Mouse (Mus musculus) liver, embryonic 15.5 days (tissue): ENCODE data around the gene Fbln1. TPM values are rescaled to one million over a fixed set of nuclear protein-coding genes. Genes with fewer than 3 reads are reported as not detected.

Experiments used
- ATAC-seq: fragments of 200-750 bp; cut with Nextera tagmentation; 2 replicates; pipeline ENCODE4 v1.8.0; 2017; ENCODE audit warnings: moderate number of reproducible peaks, mild to moderate bottlenecking, moderate library complexity; ENCODE audit not compliant: insufficient read depth
- H3K27ac ChIP-seq: fragments of 300-500 bp; sonication (generic); replicated peaks from 2 replicates; pipeline ENCODE4 v1.5.1; 2015; ENCODE audit warnings: mild to moderate bottlenecking, inconsistent platforms
- H3K27me3 ChIP-seq: fragments of 300-500 bp; sonication (generic); 2 replicates; pipeline ENCODE4 v1.6.1; 2015; ENCODE audit warnings: mild to moderate bottlenecking, inconsistent platforms
- H3K36me3 ChIP-seq: fragments of 300-500 bp; sonication (generic); replicated peaks from 2 replicates; pipeline ENCODE4 v1.6.1; 2015; ENCODE audit warnings: moderate library complexity, mild to moderate bottlenecking, inconsistent platforms
- H3K4me1 ChIP-seq: fragments of 300-500 bp; sonication (generic); replicated peaks from 2 replicates; pipeline ENCODE4 v1.6.1; 2015; ENCODE audit warnings: inconsistent platforms
- H3K4me2 ChIP-seq: fragments of 300-500 bp; sonication (generic); 2 replicates; pipeline ENCODE4 v1.6.1; 2015; ENCODE audit warnings: moderate library complexity, mild to moderate bottlenecking, inconsistent platforms
- H3K4me3 ChIP-seq: fragments of 300-500 bp; sonication (generic); replicated peaks from 2 replicates; pipeline ENCODE4 v1.5.1; 2015; ENCODE audit warnings: mild to moderate bottlenecking, inconsistent platforms
- H3K9ac ChIP-seq: fragments of 300-500 bp; sonication (generic); 2 replicates; pipeline ENCODE4 v1.6.1; 2015; ENCODE audit warnings: moderate library complexity, mild to moderate bottlenecking, inconsistent platforms
- H3K9me3 ChIP-seq: fragments of 300-500 bp; sonication (generic); replicated peaks from 2 replicates; pipeline ENCODE4 v1.6.1; 2016; ENCODE audit warnings: inconsistent platforms
- WGBS: fragments of 180-500 bp; shearing (Covaris S2); methylation state at CpG from one replicate; pipeline ENCODE4 v1.1.7; 2015; ENCODE audit warnings: mixed read lengths; ENCODE audit not compliant: insufficient replicate concordance; 5-methylcytosine and 5-hydroxymethylcytosine counted together
- polyA plus RNA-seq: library from polyadenylated mRNA; unstranded; fragments of >200 nt; fragmentation: Nextera tagmentation; extraction: Ambion mirVana; gene quantifications from 2 replicates; pipeline ENCODE4 v1.2.1, GENCODE M21; 2015

Fbln1 gene
- polyA plus RNA-seq, 1 experiment from 2014 or later, result 6.9 TPM

- Histone ChIP-seq H3K4me3 (no peak overlapping the region), H3K4me1 (no peaks in the 10 kb centered on the region), H3K27me3 (no peaks in the 10 kb centered on the region), H3K9ac (no peak overlapping the region), H3K9me3 (no peaks in the 10 kb centered on the region), H3K4me2 (no peak overlapping the region), H3K36me3 (no peaks in the 10 kb centered on the region), H3K27ac (no peak overlapping the region)
- ATAC-seq, result no peak
- WGBS, result 64% methylated on average over 7 of the region's 7 CpGs
These were observed 36.1 kb downstream of the Fbln1 start for GRCm38 (mm10) chr15:85241856-85242255.

DNA sequence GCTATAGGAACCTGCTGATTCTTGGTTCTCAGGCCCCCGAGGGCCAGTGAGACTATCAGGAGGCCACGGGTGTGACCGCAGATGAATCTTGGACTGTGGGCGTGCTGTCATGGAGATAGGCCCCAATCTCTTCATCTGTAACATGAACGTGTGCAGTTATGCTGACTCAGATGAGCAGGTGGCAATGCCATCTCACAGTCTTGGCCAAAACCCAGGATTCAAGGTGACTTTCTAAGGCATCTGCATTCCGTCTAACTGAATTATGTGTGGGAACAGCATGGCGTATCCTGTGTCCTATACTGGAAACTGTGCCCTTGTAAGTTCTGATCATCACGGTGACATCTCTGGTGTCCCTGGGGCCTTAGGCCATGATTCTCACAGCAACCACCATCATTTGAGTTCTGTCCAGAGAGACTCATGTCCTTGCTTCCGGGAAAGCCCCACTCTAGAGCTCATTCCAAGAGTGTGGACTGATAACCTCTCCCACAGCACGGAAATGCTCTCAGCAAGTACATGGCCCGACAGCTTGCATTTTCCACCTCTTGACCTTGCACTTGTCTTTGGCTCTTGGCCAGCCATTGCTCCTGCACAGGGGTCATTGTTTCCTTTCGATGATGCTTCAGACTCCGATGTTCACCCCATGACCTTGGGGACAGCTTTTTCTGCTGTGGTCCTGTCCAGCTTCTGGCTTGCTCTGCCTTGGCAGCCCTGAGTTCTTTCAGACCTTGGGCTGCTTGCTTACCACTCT, 38.8 kb downstream of the Fbln1 start:
- Histone ChIP-seq H3K4me2 (no peak overlapping the region), H3K9me3 (no peaks in the 10 kb centered on the region), H3K27me3 (no peaks in the 10 kb centered on the region), H3K9ac (no peak overlapping the region), H3K27ac (no peak overlapping the region), H3K36me3 (no peaks in the 10 kb centered on the region), H3K4me3 (no peak overlapping the region), H3K4me1 (no peaks in the 10 kb centered on the region)
- no peak for ATAC-seq
- WGBS, result 62% methylated on average over 13 of the region's 13 CpGs

DNA sequence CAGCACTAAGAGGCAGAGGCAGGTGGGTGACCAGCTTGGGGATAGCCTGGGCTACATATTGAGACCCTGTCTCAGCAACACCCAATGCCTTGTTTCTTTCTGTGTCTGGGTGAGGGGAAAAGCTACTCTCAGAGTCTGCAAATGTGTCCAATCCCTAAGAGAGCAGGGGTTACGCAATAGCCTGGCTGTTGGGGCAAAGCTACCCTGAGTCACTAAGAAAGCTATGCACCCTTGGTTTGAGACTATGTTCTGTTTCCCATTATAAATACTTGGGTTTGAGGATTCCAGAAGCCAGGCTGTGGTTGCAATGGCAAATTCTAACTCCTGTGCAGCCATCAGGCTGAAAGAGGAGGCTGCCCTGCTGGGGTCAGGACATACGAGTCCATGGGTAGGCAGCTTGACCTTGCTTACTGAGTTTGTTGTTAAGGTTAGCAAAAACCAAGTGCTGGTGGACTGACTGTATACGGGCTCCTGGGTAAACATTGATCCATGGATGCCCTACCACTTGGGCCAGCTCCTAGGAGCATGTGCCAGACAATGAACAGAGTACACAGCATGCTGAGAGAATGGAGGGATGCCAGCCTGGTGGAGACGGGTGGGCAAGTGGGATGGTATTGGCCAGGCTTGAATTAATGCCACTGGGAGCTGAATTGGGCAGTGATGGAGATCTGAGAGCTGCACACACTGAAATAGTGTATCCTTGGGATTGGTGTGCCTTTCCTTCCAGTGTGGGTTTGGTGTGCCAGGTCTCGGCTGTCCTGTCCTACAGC, 39.7 kb downstream of the Fbln1 start:
- H3K4me3 ChIP-seq, result no peak overlapping the region
- H3K4me1 ChIP-seq, result no peaks in the 10 kb centered on the region
- no peak overlapping the region for H3K9ac ChIP-seq
- ATAC-seq, result no peak
- H3K36me3 ChIP-seq, result no peaks in the 10 kb centered on the region
- 62% methylated on average over 5 of the region's 5 CpGs for WGBS
- no peak overlapping the region for H3K27ac ChIP-seq
- H3K4me2 ChIP-seq, result no peak overlapping the region
- H3K27me3 ChIP-seq, result no peaks in the 10 kb centered on the region
- no peaks in the 10 kb centered on the region for H3K9me3 ChIP-seq

DNA sequence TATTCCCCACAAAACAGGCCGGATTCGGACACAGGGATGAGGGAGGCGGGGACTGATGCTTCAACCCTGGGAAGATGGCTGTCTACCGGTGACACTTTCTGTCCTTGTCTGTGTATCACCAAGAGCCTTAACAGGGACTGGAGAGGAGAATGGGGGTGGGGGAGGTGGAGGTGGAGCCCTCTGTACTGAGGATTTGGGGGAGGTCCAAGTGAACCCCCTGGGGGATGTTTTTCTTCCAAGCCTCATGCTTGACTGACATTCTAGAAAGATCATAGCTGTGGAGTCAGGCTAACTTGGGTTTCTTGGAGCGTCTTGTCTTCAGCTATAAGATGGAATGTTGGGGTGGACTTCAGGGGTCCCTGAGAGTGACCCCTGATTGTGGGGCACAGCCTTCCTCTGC, 40.3 kb downstream of the Fbln1 start:
- Histone ChIP-seq H3K36me3 (no peaks in the 10 kb centered on the region), H3K4me1 (no peaks in the 10 kb centered on the region), H3K9ac (no peak overlapping the region), H3K27ac (no peak overlapping the region), H3K4me3 (no peak overlapping the region), H3K4me2 (no peak overlapping the region), H3K9me3 (no peaks in the 10 kb centered on the region), H3K27me3 (no peaks in the 10 kb centered on the region)
- WGBS, result 78% methylated on average over 5 of the region's 5 CpGs
- ATAC-seq, result no peak

DNA sequence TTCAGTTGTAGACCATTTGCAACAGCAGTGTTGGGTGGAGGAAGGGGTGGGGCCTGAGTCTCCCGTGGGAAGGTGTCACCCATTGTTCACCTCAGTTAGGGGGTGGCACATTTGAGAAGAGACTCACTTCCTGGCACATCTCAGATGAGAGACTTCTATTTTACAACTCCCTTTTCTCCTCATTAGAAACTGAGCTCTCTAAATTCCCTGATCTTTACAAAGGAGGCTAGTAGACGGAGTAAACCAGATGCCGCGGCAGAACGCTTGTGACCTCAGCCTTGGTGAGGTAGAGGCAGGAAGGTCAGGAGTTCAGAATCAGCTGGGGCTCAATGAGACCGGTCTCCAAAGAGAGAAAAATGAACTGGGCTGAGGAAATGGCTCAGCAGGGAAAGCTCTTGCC, 41.2 kb downstream of the Fbln1 start:
- no peaks in the 10 kb centered on the region for H3K4me1 ChIP-seq
- H3K27ac ChIP-seq, result no peak overlapping the region
- ATAC-seq, result no peak
- H3K4me2 ChIP-seq, result no peak overlapping the region
- no peak overlapping the region for H3K4me3 ChIP-seq
- H3K9ac ChIP-seq, result no peak overlapping the region
- no peaks in the 10 kb centered on the region for H3K9me3 ChIP-seq
- H3K36me3 ChIP-seq, result no peaks in the 10 kb centered on the region
- no peaks in the 10 kb centered on the region for H3K27me3 ChIP-seq
- WGBS, result 57% methylated on average over 6 of the region's 6 CpGs

- Histone ChIP-seq H3K4me1 (no peaks in the 10 kb centered on the region), H3K4me3 (no peak overlapping the region), H3K4me2 (no peak overlapping the region), H3K9ac (no peak overlapping the region), H3K27ac (no peak overlapping the region), H3K9me3 (no peaks in the 10 kb centered on the region), H3K27me3 (no peaks in the 10 kb centered on the region), H3K36me3 (no peaks in the 10 kb centered on the region)
- no peak for ATAC-seq
- 68% methylated on average over 5 of the region's 5 CpGs for WGBS
These were observed 42.6 kb downstream of the Fbln1 start for GRCm38 (mm10) chr15:85248311-85248710.

- H3K4me3 ChIP-seq, result no peak overlapping the region
- WGBS, result 53% methylated on average over 5 of the region's 5 CpGs
- ATAC-seq, result no peak
- H3K27ac ChIP-seq, result no peak overlapping the region
- no peaks in the 10 kb centered on the region for H3K9me3 ChIP-seq
- no peaks in the 10 kb centered on the region for H3K36me3 ChIP-seq
- H3K9ac ChIP-seq, result no peak overlapping the region
- H3K4me2 ChIP-seq, result no peak overlapping the region
- H3K27me3 ChIP-seq, result no peaks in the 10 kb centered on the region
- H3K4me1 ChIP-seq, result no peaks in the 10 kb centered on the region
These were observed 43.5 kb downstream of the Fbln1 start for GRCm38 (mm10) chr15:85249252-85249651.

GRCm38 (mm10) chr15:85250436-85250835, 44.7 kb downstream of the Fbln1 start:
- no peaks in the 10 kb centered on the region for H3K9me3 ChIP-seq
- H3K27ac ChIP-seq, result no peak overlapping the region
- no peak overlapping the region for H3K4me2 ChIP-seq
- H3K36me3 ChIP-seq, result no peaks in the 10 kb centered on the region
- no peaks in the 10 kb centered on the region for H3K27me3 ChIP-seq
- H3K4me3 ChIP-seq, result no peak overlapping the region
- ATAC-seq, result no peak
- H3K9ac ChIP-seq, result no peak overlapping the region
- no peaks in the 10 kb centered on the region for H3K4me1 ChIP-seq
- 35% methylated on average over 2 of the region's 2 CpGs for WGBS

- H3K27ac ChIP-seq, result no peak overlapping the region
- no peaks in the 10 kb centered on the region for H3K27me3 ChIP-seq
- whole genome bisulfite sequencing, result 73% methylated on average over 6 of the region's 6 CpGs
- no peaks in the 10 kb centered on the region for H3K36me3 ChIP-seq
- H3K4me3 ChIP-seq, result no peak overlapping the region
- ATAC-seq, result no peak
- no peak overlapping the region for H3K9ac ChIP-seq
- no peaks in the 10 kb centered on the region for H3K9me3 ChIP-seq
- no peak overlapping the region for H3K4me2 ChIP-seq
- no peaks in the 10 kb centered on the region for H3K4me1 ChIP-seq
These were observed 46.7 kb downstream of the Fbln1 start for GRCm38 (mm10) chr15:85252476-85252875.

DNA sequence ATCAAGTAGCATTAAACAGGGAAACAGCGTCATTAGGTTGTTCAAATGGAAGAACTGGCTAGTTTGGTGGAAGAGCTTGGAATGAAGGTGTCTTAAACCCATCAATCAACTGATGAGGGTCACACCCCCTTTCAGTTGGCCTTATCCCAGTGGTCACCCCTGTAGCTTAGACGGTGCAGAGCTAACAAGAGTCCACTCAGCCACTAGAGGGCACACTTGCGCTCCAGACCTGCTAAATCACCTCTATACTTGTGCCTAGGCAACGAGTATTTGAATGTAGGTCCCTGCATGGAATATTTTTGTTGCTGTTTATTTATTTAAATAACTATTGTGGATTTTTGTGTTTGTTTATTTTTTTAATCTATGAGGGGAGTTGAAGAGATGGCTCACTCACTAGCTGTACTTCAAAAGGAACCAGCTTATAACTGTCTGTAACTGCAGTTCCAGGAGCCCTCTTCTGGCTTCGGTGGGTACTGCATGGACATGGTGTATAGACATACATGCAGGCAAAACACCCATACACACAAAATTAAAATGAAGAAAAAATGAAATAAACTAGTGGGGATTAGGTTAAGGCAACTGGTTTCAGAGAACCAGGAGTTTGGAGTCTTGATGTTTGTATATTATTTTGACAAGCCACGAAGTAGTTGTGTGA, 52.2 kb downstream of the Fbln1 start:
- no peak overlapping the region for H3K9ac ChIP-seq
- H3K9me3 ChIP-seq, result no peaks in the 10 kb centered on the region
- ATAC-seq, result no peak
- WGBS, result 53% methylated on average over 6 of the region's 6 CpGs
- no peaks in the 10 kb centered on the region for H3K36me3 ChIP-seq
- no peaks in the 10 kb centered on the region for H3K27me3 ChIP-seq
- no peak overlapping the region for H3K27ac ChIP-seq
- H3K4me1 ChIP-seq, result no peaks in the 10 kb centered on the region
- no peak overlapping the region for H3K4me3 ChIP-seq
- no peak overlapping the region for H3K4me2 ChIP-seq

DNA sequence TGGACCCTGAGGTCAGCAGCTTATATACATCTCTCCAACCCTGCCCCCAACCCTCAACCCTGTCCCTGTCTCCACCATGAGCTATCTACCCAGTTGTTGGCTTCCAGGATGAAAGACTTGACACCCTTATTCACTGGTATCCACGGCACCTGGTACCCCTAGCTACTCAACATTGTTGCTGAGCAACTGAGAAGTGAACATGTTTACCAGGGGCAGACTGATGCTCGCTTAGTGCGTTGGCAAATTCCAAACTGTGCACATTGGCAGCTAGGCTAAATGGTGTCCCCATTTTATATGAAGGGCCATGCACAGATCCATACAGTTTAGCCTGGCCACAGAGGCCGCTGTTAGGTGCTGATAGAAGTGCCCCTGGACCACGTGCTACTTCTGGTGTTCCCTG, 57.1 kb downstream of the Fbln1 start:
- H3K9ac ChIP-seq, result no peak overlapping the region
- no peaks in the 10 kb centered on the region for H3K9me3 ChIP-seq
- no peak overlapping the region for H3K4me3 ChIP-seq
- no peak overlapping the region for H3K27ac ChIP-seq
- 63% methylated on average over 5 of the region's 5 CpGs for WGBS
- no peaks in the 10 kb centered on the region for H3K27me3 ChIP-seq
- ATAC-seq, result no peak
- H3K4me1 ChIP-seq, result no peaks in the 10 kb centered on the region
- no peak overlapping the region for H3K4me2 ChIP-seq
- H3K36me3 ChIP-seq, result no peaks in the 10 kb centered on the region
